Mouse (Mus musculus) MEL (cell line): ENCODE results near the gene Cfap58.

Source experiments
- CHD2 ChIP-seq: IDR thresholded peaks from 2 replicates; pipeline ENCODE4 v1.6.1; 2011; ENCODE audit warnings: low read length, improper control_type of control experiment
- CTCF ChIP-seq, 3 experiments: IDR thresholded peaks in 2 of 3; conservative IDR thresholded peaks in 1 of 3; 2 replicates each; pipeline ENCODE4 v1.5.1; 2011 to 2012; ENCODE audit warnings: low read length in 3 of 3, low read depth in 2 of 3, mild to moderate bottlenecking in 2 of 3, improper control_type of control experiment in 1 of 3, inconsistent platforms in 1 of 3, mixed read lengths in 1 of 3, moderate library complexity in 1 of 3; ENCODE audit not compliant: control insufficient read depth in 1 of 3, insufficient read depth in 1 of 3, poor library complexity in 1 of 3, severe bottlenecking in 1 of 3
- ELF1 ChIP-seq: IDR thresholded peaks from 2 replicates; pipeline ENCODE4 v1.6.1; 2014; ENCODE audit warnings: low read depth, mild to moderate bottlenecking, inconsistent platforms, low read length, improper control_type of control experiment, moderate library complexity
- ETS1 ChIP-seq: IDR thresholded peaks from 2 replicates; pipeline ENCODE4 v1.6.1; 2012; ENCODE audit warnings: low read depth, mild to moderate bottlenecking, inconsistent platforms, low read length, improper control_type of control experiment, moderate library complexity
- MAX ChIP-seq: IDR thresholded peaks from 2 replicates; pipeline ENCODE4 v1.6.1; 2011; ENCODE audit warnings: low read length, improper control_type of control experiment
- MYC ChIP-seq: IDR thresholded peaks from 2 replicates; pipeline ENCODE4 v1.6.1; 2011; ENCODE audit warnings: low read depth, mild to moderate bottlenecking, low read length, improper control_type of control experiment, moderate library complexity
- TAL1 ChIP-seq: IDR thresholded peaks from 2 replicates; pipeline ENCODE4 v1.6.1; 2012; ENCODE audit warnings: mild to moderate bottlenecking, inconsistent platforms, low read length, moderate library complexity, mixed read lengths
- USF1 ChIP-seq: IDR thresholded peaks from 2 replicates; pipeline ENCODE4 v1.6.1; 2014; ENCODE audit warnings: low read depth, mild to moderate bottlenecking, inconsistent platforms, low read length, improper control_type of control experiment, moderate library complexity
- ZC3H11A ChIP-seq: IDR thresholded peaks from 2 replicates; pipeline ENCODE4 v1.6.1; 2012; ENCODE audit warnings: low read depth, mild to moderate bottlenecking, inconsistent platforms, low read length, improper control_type of control experiment
- ZMIZ1 ChIP-seq: IDR thresholded peaks from 2 replicates; pipeline ENCODE4 v1.6.1; 2012; ENCODE audit warnings: low read depth, mild to moderate bottlenecking, inconsistent platforms, low read length, improper control_type of control experiment, moderate library complexity

DNA sequence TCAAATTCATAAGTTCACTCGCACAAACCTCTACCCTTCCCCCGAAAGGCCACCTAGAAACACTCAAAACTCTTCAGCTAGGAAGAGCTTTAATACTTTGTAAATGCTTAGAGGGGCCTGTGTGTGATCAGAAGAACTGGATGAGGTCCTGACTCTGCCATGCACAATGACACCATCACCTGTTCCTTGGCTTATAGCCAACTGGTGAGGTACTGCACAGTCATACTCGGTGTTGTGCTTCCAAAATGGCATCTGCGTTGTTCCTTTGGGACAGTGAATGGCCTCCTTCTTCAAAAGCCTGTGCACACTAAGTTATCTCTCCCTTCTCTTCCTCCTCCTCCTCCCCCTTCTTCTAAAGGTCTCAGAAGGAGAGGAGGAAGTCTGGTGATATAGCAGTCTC lies 26.7 kb upstream of the Cfap58 start:
- TF ChIP-seq ZC3H11A, result no peak
- no peak for TF ChIP-seq CTCF (IDR thresholded peaks at IDR 0.05 in 2 of 3, conservative IDR thresholded peaks at IDR 0.05 in 1 of 3; ENCODE audit: control insufficient read depth in 1 of 3, insufficient read depth in 1 of 3, low read depth in 2 of 3, low read length in 3 of 3, poor library complexity in 1 of 3, severe bottlenecking in 1 of 3)
- no peak for TF ChIP-seq ELF1
- TF ChIP-seq TAL1, result no peak
- 0 out of 2 replicates have a peak, but pooled peaks have one; percentile 5 for TF ChIP-seq ETS1
- no peak for TF ChIP-seq CHD2
- no peak for TF ChIP-seq USF1
- TF ChIP-seq MAX, result no peak
- TF ChIP-seq ZMIZ1, result no peak
- TF ChIP-seq MYC, result no peak
